Mouse (Mus musculus) ES-Bruce4 (cell line): ENCODE measurements at regions not wholly inside any gene's neighbourhood (a gene's known extent, or its start where the extent isn't known, plus 50 kb on each side); places are given as distances from the start of the nearest gene placed in this dataset.

Source experiments
- CTCF ChIP-seq: IDR thresholded peaks from one replicate; pipeline ENCODE4 v1.8.1; 2011; ENCODE audit warnings: low read depth, low read length
- EP300 ChIP-seq: IDR thresholded peaks from 2 replicates; pipeline ENCODE4 v1.6.1; 2011; ENCODE audit warnings: low read depth, low read length; ENCODE audit not compliant: insufficient read depth

GRCm38 (mm10) chr8:127802136-127802535, 556.3 kb upstream of the Nrp1 start:
- TF ChIP-seq EP300 (no peak), CTCF (no peak)
